Mouse (Mus musculus): ENCODE measurements at regions not wholly inside any gene's neighbourhood (a gene's known extent, or its start where the extent isn't known, plus 50 kb on each side); places are given as distances from the start of the nearest gene placed in this dataset.

DNA sequence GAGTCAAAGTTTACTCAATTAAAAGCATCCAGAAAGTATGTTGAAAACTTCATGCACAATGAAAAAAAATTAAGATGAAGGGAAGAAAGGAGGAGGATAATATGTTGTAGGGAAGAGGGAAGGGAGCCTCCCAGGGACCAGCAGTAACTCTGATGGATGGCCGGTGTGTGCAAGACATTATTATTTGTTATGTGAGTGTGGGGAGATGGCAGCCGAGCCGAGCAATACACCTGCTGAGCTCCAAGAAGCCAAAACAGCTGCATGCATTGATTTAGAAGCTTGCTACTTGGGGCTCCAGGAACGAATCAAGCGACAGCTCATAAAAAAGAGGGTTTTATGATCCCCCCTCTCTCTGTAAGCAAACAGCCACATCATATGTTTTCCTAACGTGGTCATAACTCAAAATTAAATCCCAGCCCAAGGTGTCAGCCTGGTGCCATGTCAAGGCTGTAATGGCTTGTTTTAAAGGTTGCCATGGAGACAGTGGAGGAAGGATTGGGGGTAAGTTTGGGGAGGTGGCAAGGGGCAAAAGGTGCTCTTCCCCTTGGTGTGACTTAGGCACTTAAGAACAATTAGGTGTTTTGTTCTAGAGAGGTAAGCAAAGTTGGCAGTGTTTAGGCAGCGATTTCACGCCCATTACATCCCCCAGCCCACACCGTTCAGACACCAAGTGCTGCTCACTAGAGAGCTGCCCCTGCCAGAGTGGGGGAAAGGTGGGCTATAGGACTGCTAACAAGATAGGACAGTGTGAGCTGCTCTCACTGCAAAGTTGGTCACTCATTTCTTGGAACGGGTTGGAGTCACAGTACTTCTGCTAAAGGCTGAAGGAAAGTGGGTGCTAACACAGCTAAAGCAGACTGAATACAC, 219.1 kb upstream of the Spag17 start:
- intact Hi-C loops (cut with DNase I) = no loop called here
- no peak for DNase-seq (ENCODE audit: low spot score in 2 of 2)

- intact Hi-C loops (cut with DNase I) = no loop called here
- DNase-seq (ENCODE audit: low spot score in 2 of 2) = no peak
Measured at GRCm38 (mm10) chr3:99674145-99674544, 211.1 kb upstream of the Spag17 start.

DNA sequence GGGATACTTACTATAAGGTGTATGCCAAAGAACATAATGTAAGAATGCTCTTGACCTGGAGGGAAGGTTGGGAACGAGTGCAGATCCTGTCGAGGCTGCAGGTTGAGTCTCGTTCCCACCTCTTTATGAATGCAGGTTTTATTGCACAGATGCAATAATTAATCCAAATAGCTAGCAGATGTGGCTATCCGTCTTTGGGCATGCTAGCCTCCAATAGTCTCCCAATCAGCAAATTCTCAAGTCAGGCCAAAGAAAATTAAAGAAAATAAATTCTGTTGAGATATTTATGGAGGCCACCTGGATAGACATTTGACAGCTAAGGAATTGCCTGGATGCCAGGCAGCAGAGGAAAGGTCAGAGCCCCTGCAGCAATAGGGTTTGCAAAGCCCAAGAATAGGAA, 175.7 kb upstream of the Spag17 start:
- DNase-seq (ENCODE audit: low spot score in 2 of 2) = no peak
- intact Hi-C loops (cut with DNase I) = no loop called here

DNA sequence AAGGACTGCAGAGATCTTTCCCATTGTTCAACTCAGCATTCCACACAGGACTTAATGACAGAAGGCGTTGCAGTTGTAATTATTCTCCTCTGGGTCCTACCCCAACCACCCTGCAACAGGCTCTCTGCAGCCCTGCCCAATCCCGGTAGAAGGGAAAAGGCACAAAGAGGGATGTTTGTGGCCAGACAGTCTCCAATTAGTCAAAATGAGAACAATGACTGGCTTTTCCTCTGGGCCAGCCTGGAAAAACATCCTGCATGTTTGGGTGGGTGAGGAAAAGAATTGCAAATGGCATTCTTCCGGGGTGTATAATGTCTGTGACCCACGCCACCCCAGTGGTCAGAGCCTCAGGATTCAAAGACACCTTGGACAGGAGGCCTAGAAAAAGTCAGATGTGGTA, 168.8 kb upstream of the Spag17 start:
- DNase-seq (ENCODE audit: low spot score in 2 of 2) = no peak
- intact Hi-C loops (cut with DNase I) = no loop called here

- intact Hi-C loops (cut with DNase I) = no loop called here
- no peak for DNase-seq (ENCODE audit: low spot score in 2 of 2)
Measured at GRCm38 (mm10) chr3:99738093-99738803, 147.0 kb upstream of the Spag17 start.

DNA sequence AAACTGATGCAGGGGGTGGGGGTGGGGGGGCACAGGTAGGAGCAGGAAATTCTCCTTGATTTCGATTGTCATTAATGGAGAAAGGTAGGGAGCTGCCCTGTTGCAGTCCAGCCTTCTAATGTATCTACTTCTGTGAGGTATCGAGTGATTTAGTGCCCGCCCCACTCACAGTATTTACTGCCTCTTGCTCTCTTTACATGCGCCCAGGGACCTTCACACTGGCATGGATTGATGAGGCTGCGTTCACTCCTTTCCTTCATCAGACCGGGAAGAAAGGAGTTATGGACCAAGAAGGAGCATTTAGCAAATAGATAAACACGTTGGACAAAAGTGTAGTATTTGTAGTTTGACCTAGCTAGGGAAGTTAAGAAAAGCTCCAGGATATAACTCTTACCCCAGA, 145.6 kb upstream of the Spag17 start:
- no peak for DNase-seq (ENCODE audit: low spot score in 2 of 2)
- intact Hi-C loops (cut with DNase I) = no loop called here

GRCm38 (mm10) chr3:99741249-99742222, 143.7 kb upstream of the Spag17 start:
- DNase-seq (ENCODE audit: low spot score in 2 of 2) = no peak
- intact Hi-C loops (cut with DNase I) = no loop called here

DNA sequence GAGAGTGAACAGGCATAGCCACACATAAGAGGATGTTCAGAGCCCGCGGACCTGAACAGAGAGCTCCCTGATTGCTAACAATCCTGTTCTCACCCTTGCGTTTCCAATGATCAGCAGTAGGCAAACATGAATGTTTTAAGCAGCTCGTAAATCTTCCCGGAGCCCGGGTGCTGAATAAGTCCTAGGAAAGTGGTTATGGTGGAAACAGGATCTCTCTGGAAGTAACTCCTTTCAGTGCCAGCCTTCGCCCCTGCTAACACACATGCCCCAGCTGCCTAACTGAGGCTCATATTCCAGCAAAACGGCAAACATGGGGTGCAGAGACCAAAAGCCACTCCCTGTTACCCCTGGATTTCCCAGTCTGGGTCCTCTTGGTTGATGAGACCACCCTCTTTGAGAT, 135.5 kb upstream of the Spag17 start:
- intact Hi-C loops (cut with DNase I) = no loop called here
- DNase-seq (ENCODE audit: low spot score in 2 of 2) = no peak

GRCm38 (mm10) chr3:99778526-99778925, 106.7 kb upstream of the Spag17 start:
- DNase-seq (ENCODE audit: low spot score in 2 of 2) = no peak
- intact Hi-C loops (cut with DNase I) = no loop called here

DNA sequence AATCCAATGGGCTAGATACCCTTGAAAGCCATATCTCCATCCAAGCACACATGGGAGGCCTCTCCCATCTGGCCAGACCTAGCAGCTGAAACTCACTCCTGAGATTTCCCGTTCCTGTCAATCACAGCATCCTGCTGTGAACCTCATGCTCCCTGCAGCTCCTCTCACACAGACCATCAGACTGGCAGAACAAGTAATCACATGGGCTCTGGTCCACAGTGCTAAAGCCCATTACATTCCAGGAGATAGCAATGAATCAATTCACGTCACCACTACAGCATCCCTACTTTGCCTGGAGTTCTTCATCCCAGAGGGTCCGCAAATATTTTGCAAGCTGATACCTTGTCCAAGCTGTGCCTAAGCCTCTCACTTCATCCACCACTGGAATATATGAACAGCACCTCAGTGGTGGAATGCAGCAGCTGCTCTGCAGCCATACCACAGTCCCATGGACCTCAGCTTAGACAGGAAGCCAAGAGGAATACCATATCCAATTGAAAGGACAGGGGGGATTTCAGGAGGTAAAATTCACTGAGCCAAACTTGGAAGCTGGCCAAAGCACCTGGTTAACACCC, 99.2 kb upstream of the Spag17 start:
- no peak for DNase-seq (ENCODE audit: low spot score in 2 of 2)
- intact Hi-C loops (cut with DNase I) = no loop called here

GRCm38 (mm10) chr3:99791316-99791715, 93.9 kb upstream of the Spag17 start:
- DNase-seq (ENCODE audit: low spot score in 2 of 2) = no peak
- intact Hi-C loops (cut with DNase I) = no loop called here

- intact Hi-C loops (cut with DNase I) = no loop called here
- no peak for DNase-seq (ENCODE audit: low spot score in 2 of 2)
Measured at GRCm38 (mm10) chr3:99793622-99794021, 91.6 kb upstream of the Spag17 start.

DNA sequence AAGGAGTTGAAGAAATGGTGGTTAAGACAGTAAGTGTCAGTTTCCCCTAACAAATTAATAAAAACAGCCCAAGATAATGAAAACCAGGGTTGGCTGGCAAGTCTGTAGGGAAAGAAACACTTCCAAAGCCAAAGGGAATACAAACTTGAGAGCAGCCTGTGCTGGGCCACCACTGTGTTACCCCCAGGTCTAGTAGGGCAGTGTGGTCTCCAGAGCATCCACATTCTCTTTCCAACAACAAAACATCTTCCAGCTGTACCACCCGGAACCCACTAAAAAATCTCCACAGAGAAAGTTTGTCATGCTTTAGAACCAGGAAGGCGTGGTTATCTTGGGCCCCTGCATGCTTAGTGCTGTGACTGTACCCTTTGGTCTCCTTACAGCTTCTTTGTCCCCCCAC, 89.4 kb upstream of the Spag17 start:
- DNase-seq (ENCODE audit: low spot score in 2 of 2) = no peak
- intact Hi-C loops (cut with DNase I) = no loop called here

DNA sequence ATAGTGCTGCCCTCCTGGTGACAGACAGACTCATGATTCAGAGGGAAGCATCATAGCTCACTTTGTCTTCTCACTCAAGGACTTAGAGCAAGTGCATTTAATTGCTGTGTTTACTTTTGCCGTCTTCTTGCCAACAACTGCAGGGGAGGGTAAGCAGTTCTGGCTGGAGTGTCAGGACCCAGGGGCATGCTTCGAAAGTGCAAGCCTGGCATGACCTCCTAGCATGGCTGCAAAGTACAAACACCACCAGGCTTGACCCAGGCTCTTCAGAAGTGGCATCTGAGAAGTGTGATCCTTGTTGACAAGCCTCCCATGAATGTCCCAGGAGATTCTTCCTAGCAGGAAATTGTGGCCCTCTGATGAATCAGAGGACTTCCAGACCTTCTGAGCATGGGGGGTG, 87.4 kb upstream of the Spag17 start:
- no peak for DNase-seq (ENCODE audit: low spot score in 2 of 2)
- intact Hi-C loops (cut with DNase I) = no loop called here

- DNase-seq (ENCODE audit: low spot score in 2 of 2) = no peak
- intact Hi-C loops (cut with DNase I) = no loop called here
Measured at GRCm38 (mm10) chr3:99810532-99810931, 74.7 kb upstream of the Spag17 start.

GRCm38 (mm10) chr3:99811276-99811675, 73.9 kb upstream of the Spag17 start:
- intact Hi-C loops (cut with DNase I) = no loop called here
- no peak for DNase-seq (ENCODE audit: low spot score in 2 of 2)

DNA sequence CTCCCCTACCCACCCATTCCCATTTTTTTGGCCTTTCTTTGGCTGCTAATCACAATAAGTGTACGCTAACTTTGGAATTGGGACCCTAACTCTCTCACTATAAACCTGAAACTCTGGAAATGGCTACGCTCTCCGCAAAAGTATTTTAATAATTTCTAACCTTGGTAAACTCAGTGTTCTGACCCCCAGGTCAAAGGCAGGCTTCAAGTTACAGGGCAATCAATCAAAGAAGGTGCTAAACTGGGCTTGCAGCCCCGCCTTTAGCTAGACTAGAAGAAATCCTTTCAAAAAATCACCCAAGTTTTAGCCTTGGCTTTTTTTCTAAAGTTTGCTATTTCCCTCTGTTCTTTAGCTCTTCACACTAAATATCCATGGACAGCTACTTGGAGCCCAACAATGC, 72.4 kb upstream of the Spag17 start:
- intact Hi-C loops (cut with DNase I) = no loop called here
- no peak for DNase-seq (ENCODE audit: low spot score in 2 of 2)

DNA sequence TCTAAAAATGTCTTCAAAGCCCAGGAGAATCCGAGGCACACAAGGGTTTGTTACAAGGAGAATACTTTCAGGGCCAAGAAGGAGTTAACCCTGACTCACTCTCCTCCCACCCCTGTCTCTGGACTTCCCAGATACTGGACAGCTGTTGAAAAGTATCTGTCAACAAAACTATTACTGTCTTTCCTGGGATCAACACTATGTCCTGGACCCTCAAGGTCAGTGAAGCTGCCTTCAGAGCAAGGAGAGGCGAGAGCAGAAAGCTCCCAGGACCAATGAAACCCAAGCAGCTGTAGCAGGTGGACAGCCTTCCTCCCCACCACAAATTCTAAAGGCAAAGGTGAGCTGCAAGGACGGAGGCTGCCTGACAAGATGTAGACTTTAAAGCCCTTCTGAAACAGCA, 70.1 kb upstream of the Spag17 start:
- intact Hi-C loops (cut with DNase I) = no loop called here
- DNase-seq (ENCODE audit: low spot score in 2 of 2) = no peak

GRCm38 (mm10) chr3:99817965-99818364, 67.2 kb upstream of the Spag17 start:
- intact Hi-C loops (cut with DNase I) = no loop called here
- DNase-seq (ENCODE audit: low spot score in 2 of 2) = no peak

DNA sequence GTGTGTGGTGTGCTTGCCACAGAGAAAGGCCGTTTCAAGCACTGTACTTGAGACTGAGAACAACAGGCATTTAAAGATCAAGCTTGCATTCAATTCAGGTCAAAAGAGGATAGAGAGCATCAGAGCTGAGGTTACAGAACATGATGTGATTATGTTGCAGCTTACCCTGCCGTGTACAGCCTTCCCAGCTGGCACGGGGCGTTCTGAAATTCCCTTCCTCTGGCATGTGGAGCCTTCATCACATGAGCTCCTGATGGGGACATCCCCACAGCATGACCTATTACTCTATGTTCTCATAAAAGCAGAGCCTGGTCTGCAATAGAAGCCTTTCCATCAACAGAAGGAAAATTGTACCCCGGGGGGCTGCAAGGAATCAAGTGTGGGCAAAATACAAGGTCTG, 62.5 kb upstream of the Spag17 start:
- intact Hi-C loops (cut with DNase I) = no loop called here
- DNase-seq (ENCODE audit: low spot score in 2 of 2) = no peak

Measured in left cerebral cortex, postnatal 14 days (tissue).